Mouse (Mus musculus): ENCODE data around the gene 2010300C02Rik.

- TF ChIP-seq GATA1 (IDR thresholded peaks at IDR 0.05; ENCODE audit: borderline replicate concordance, low read length) = no peak
- TF ChIP-seq FLI1 (IDR thresholded peaks at IDR 0.05; ENCODE audit: low read length) = no peak
Measured at GRCm38 (mm10) chr1:37711596-37712356, 8.1 kb downstream of the 2010300C02Rik start.
